Mouse (Mus musculus) forebrain, embryonic 14.5 days (tissue): ENCODE measurements around the gene Sh3bgrl2. TPM values are rescaled to one million over a fixed set of nuclear protein-coding genes. Genes with fewer than 3 reads are reported as not detected.
A peak's percentile ranks its signal among the peaks of the same experiment; 100 is the strongest.

ENCODE experiments used
- ATAC-seq: fragments of 200-750 bp; cut with Nextera tagmentation; 2 replicates; pipeline ENCODE4 v1.8.0; 2017; ENCODE audit warnings: mild to moderate bottlenecking, moderate library complexity
- DNase-seq: peaks from one replicate; pipeline ENCODE4 v3.0.0-alpha.2; 2015; ENCODE audit warnings: low spot score
- H3K27ac ChIP-seq: fragments of 300-500 bp; sonication (generic); 2 replicates; pipeline ENCODE4 v1.5.1; 2014; ENCODE audit warnings: low read depth, mild to moderate bottlenecking, control low read depth, low read length, moderate library complexity
- H3K27me3 ChIP-seq: fragments of 300-500 bp; sonication (generic); replicated peaks from 2 replicates; pipeline ENCODE4 v1.6.1; 2014; ENCODE audit warnings: low read length, control low read depth, mixed read lengths; ENCODE audit not compliant: control insufficient read depth, insufficient read depth
- H3K36me3 ChIP-seq: fragments of 300-500 bp; sonication (generic); 2 replicates; pipeline ENCODE4 v1.6.1; 2014; ENCODE audit warnings: low read length, control low read depth; ENCODE audit not compliant: control insufficient read depth, insufficient read depth
- H3K4me1 ChIP-seq: fragments of 300-500 bp; sonication (generic); 2 replicates; pipeline ENCODE4 v1.6.1; 2014; ENCODE audit warnings: antibody characterized with exemption, low read length, control low read depth; ENCODE audit not compliant: control insufficient read depth, insufficient read depth
- H3K4me2 ChIP-seq: fragments of 300-500 bp; sonication (generic); 2 replicates; pipeline ENCODE4 v1.6.1; 2014; ENCODE audit warnings: mild to moderate bottlenecking, control low read depth, low read length
- H3K4me3 ChIP-seq: fragments of 300-500 bp; sonication (generic); 2 replicates; pipeline ENCODE4 v1.5.1; 2014; ENCODE audit warnings: low read depth, low read length, control low read depth
- H3K9ac ChIP-seq: fragments of 300-500 bp; sonication (generic); 2 replicates; pipeline ENCODE4 v1.6.1; 2014; ENCODE audit warnings: mild to moderate bottlenecking, low read length, control low read depth, moderate library complexity
- H3K9me3 ChIP-seq: fragments of 300-500 bp; sonication (generic); replicated peaks from 2 replicates; pipeline ENCODE4 v1.6.1; 2016; ENCODE audit warnings: low read length, control low read depth, mixed read lengths; ENCODE audit not compliant: control insufficient read depth
- WGBS: fragments of 180-500 bp; shearing (Covaris S2); extraction: QIAGEN DNeasy Blood & Tissue Kit; methylation state at CpG from one replicate; pipeline ENCODE4 v1.1.7; 2014; 5-methylcytosine and 5-hydroxymethylcytosine counted together
- polyA plus RNA-seq: library from polyadenylated mRNA; unstranded; fragments of >200 nt; fragmentation: Nextera tagmentation; extraction: Ambion mirVana; gene quantifications from 2 replicates; pipeline ENCODE4 v1.2.1, GENCODE M21; 2014

The Sh3bgrl2 gene
- polyA plus RNA-seq, 1 experiment from 2014 or later: 26.3 TPM

DNA sequence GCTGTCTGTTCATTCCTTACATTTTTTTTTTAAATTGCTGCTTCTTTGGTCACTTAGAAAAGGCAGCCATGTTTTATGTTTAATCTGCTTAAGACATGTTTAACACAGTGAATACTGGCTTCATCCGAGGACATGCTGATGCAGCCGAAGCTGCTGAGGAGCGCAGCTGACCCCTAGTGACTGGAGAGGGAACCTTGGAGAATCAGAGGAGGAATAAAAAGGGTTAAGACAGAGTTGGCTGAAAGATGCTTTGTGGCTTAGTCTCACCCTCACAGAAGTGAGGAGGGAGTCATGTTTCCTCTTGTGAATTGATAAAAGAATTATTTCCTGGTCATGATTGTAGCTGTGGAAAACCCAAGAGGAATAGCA is 28.5 kb downstream of the Sh3bgrl2 start:
- ATAC-seq: peak; percentile 74
- H3K27ac ChIP-seq: no peak overlapping the region

DNA sequence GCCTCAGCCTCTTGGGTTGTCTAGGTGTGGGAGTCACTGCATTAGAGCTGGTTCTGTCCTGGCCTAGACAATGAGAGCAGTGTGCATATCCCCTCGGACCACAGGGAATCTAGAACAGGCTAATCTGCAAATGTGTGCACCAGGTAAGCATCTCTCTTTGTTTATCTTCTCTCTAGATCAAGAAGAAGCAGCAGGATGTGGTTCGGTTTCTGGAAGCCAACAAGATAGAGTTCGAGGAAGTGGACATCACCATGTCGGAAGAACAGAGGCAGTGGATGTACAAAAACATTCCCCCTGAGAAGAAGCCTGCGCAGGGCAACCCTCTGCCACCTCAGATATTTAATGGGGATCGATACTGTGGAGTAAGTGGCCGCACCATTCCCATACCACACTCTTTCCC is 29.1 kb downstream of the Sh3bgrl2 start:
- Histone ChIP-seq H3K27me3 (no peaks in the 10 kb centered on the region), H3K27ac (no peak overlapping the region), H3K4me1 (peaks cover 4% of the 10 kb centered on the region), H3K9me3 (no peaks in the 10 kb centered on the region), H3K36me3 (no peaks in the 10 kb centered on the region), H3K4me2 (no peak overlapping the region), H3K9ac (peak overlapping the region; percentile 17; the same call in 1 of the 2 replicates), H3K4me3 (no peak overlapping the region)
- DNase-seq (no peak), ATAC-seq (no peak)
- 85% methylated on average over 7 of the region's 7 CpGs for WGBS

More for the DNA sequence above, 28.5 kb downstream of the Sh3bgrl2 start:
- Histone ChIP-seq H3K9me3 (no peaks in the 10 kb centered on the region), H3K27me3 (no peaks in the 10 kb centered on the region), H3K4me3 (no peak overlapping the region), H3K4me1 (peaks cover 4% of the 10 kb centered on the region), H3K4me2 (no peak overlapping the region), H3K9ac (no peak overlapping the region), H3K36me3 (no peaks in the 10 kb centered on the region)
- peak; percentile 75 for DNase-seq
- 28% methylated on average over 3 of the region's 3 CpGs for WGBS

DNA sequence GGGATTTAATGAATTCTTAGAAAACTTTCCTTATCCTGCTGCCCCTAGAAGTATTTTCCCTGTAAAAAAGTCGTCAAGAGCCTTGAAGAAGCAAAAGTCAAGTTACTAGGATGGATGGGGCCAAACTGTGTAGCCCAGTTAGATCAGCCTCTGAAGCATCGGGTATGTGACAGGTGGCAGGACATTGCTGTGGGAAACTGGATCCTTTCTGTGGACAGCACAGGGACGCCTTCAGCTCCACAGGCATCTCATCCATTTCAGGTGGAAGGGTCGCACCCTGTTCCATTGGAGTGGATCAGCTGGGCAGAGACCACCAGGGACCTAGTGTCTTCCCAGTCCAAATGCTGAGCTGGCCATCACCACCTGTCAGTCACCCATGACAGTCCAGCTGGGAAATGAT is 30.9 kb downstream of the Sh3bgrl2 start:
- Histone ChIP-seq H3K4me1 (peaks cover 4% of the 10 kb centered on the region), H3K27me3 (no peaks in the 10 kb centered on the region), H3K4me2 (no peak overlapping the region), H3K9me3 (no peaks in the 10 kb centered on the region), H3K27ac (no peak overlapping the region), H3K36me3 (no peaks in the 10 kb centered on the region), H3K4me3 (no peak overlapping the region), H3K9ac (no peak overlapping the region)
- WGBS: 80% methylated on average over 4 of the region's 4 CpGs
- DNase-seq (no peak), ATAC-seq (no peak)

DNA sequence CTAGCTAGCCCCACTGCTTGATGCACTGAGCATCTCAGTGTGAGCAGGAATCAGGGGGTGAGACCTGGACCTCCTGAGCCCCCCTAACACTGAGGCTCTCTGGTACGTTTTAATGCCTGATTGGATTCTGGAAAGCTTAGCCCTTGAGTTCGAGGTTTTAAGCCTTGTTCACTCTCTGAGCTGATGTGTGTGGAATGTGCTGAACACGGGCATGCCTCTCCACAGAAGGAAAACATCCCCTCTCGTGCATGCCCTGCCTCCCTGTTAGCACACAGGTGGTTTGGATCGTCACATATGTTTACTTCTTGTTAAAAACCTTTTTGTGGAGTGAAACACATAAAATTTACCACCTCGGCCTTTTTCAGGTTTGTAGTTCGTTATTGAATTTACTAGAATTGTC is 34.6 kb downstream of the Sh3bgrl2 start:
- no peak for ATAC-seq
- H3K27ac ChIP-seq: no peak overlapping the region
- H3K36me3 ChIP-seq: no peaks in the 10 kb centered on the region
- H3K27me3 ChIP-seq: no peaks in the 10 kb centered on the region
- WGBS: 73% methylated on average over 7 of the region's 7 CpGs
- H3K9me3 ChIP-seq: no peaks in the 10 kb centered on the region
- no peak overlapping the region for H3K4me3 ChIP-seq
- no peak overlapping the region for H3K9ac ChIP-seq
- H3K4me1 ChIP-seq: no peaks in the 10 kb centered on the region
- no peak for DNase-seq
- no peak overlapping the region for H3K4me2 ChIP-seq

DNA sequence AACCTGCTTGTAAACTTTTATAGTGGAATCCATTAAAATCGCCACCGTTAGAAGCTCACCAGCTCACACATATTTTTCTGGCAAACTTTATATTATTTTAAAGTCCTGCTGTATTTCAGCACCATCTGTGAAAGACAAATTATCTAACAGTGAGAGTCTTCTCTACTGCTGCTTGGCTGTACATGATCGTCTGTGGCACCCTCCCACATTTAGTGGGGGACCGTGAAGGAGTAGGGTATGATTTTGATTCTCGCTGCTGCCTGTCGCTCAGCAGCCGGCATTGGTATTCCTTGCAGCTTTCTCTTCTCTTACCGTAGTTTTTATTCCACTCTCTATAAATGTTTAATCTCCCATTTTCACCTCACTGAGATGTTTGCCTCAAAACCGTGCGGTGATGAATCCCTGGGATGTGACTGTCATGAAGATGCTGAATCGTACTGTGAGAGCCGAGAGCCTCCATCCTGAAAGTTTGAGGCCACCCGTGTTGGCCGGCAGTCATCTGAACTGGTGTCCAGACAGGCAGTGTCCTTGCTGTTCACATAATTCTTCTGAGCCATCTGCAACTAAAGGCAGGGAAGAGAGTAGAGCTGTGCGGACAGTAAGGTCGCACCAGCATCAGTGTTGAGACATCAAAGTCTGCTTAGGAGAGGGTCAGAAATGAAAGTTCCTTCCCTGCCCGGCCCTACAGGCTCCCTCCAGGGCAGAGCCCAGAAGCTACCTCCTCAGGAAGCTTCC is 38.4 kb downstream of the Sh3bgrl2 start:
- WGBS: 91% methylated on average over 17 of the region's 17 CpGs
- Histone ChIP-seq H3K9ac (no peak overlapping the region), H3K9me3 (no peaks in the 10 kb centered on the region), H3K4me2 (no peak overlapping the region), H3K27me3 (no peaks in the 10 kb centered on the region), H3K4me1 (no peaks in the 10 kb centered on the region), H3K27ac (no peak overlapping the region), H3K4me3 (no peak overlapping the region), H3K36me3 (no peaks in the 10 kb centered on the region)
- no peak for ATAC-seq
- no peak for DNase-seq

DNA sequence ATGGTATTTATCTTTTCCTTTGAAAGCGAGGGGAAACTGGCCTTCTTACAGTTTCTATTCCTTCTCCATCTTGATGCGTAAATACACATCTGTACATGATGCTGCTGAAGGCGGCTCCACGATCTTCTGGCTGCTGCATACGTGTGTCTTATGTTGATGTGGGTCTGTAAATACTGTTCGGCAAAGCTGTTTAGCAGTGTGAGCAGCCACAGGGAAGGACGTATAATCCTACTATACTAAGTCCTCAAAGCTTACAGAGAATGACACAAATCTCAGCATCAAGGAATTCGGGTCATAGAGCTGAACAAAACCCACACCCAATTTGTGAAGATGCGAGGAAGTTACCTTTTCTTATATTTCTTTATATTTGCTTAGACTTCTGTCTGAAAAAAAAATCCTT is 39.0 kb downstream of the Sh3bgrl2 start:
- 89% methylated on average over 9 of the region's 9 CpGs for WGBS
- H3K9ac ChIP-seq: no peak overlapping the region
- H3K27ac ChIP-seq: no peak overlapping the region
- H3K4me1 ChIP-seq: no peaks in the 10 kb centered on the region
- DNase-seq: no peak
- no peak for ATAC-seq
- no peak overlapping the region for H3K4me3 ChIP-seq
- H3K9me3 ChIP-seq: no peaks in the 10 kb centered on the region
- H3K36me3 ChIP-seq: no peaks in the 10 kb centered on the region
- H3K27me3 ChIP-seq: no peaks in the 10 kb centered on the region
- no peak overlapping the region for H3K4me2 ChIP-seq

DNA sequence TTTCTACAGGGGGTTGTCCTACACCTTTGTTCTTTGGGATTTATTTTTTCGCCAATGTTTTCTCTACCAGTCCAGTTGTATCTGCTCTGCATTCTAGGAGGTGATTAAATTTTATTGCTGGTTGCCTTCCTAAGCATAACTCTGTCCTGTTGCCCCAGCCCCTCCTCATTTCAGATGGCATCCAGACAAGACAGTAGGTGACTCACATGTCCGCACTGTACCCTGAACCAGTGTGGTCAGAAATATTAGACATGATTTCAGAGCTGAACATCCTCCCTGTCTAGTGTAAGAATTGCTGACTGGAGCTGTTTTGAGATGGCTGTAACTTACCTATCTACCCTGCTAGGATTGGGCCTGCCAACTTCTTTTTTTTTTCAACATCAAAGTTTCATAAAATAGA is 40.9 kb downstream of the Sh3bgrl2 start:
- no peak overlapping the region for H3K9ac ChIP-seq
- H3K4me2 ChIP-seq: no peak overlapping the region
- no peak overlapping the region for H3K4me3 ChIP-seq
- DNase-seq (no peak), ATAC-seq (no peak)
- no peaks in the 10 kb centered on the region for H3K27me3 ChIP-seq
- 90% methylated on average over 2 of the region's 2 CpGs for WGBS
- no peak overlapping the region for H3K27ac ChIP-seq
- no peaks in the 10 kb centered on the region for H3K36me3 ChIP-seq
- no peaks in the 10 kb centered on the region for H3K4me1 ChIP-seq
- no peaks in the 10 kb centered on the region for H3K9me3 ChIP-seq

DNA sequence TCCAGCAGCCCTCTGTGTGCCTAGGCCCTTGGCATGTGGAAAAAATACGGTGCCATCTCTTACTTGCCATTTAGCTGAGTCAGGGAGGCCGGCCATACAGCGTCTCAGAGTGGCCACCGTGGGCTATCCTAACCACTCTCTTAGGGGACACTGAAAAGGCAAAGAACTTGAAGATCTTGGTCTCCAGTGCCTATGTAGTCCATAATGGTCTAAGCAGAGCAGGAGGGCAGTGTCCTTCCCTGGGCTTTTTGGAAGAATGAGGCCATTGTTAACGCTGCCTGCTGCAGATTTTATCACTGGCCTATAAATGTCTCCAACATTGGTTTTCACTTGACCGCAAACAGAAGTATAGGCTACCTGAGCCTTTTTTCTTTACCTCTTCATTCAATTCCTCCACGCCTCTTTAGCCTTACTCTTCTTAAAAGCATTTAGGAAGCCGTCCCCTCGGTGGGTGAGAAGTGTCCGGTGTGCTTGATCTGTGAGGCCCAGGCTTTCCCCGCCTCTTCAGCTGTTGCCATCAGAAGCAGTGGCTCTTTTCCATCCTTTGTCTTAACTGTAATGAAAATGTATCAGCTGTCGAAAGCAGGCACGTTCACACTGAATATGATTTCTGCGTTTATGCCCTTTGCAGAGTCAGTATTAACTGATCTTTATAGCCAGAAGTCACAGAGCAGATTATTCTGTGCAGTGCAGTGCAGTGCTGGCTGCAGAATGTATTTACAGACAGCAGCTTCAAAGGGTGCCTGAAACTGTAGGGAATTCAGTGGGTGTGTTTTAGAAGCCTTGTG is 41.7 kb downstream of the Sh3bgrl2 start:
- Histone ChIP-seq H3K4me3 (no peak overlapping the region), H3K27ac (peak overlapping the region; percentile 2; the same call in 1 of the 2 replicates), H3K36me3 (no peaks in the 10 kb centered on the region), H3K4me1 (no peaks in the 10 kb centered on the region), H3K9ac (no peak overlapping the region), H3K9me3 (no peaks in the 10 kb centered on the region), H3K4me2 (no peak overlapping the region), H3K27me3 (no peaks in the 10 kb centered on the region)
- DNase-seq: peak; percentile 54
- ATAC-seq: peak; percentile 66
- WGBS: 56% methylated on average over 14 of the region's 14 CpGs

DNA sequence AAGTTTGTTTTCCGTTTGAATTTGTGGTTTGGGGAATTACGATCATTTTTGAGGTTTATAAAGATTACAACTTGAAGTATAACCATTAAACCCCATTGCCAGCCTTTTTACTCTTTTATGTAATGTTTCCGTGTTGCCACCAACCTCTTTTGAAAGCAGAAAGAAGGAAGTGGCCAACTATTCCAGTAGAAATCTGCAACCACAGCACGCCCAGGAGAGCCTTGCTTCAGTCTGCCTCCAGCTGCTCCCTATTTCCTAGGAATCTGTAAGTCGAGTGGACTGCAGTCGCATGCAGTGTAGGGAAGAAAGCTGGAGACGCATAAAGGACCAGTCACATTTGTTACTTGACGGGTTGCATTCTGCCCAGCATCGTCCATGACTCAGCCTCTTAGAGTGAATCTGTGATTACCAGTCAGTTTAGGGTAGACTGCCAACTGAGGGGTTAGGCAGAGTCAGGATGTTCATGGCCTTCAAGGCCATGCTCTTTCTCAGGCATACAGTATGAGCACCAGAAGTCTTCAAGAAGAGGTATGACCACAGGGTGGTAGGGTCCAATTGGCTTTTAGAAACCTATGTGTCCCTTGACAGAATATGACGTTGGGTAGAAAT is 43.8 kb downstream of the Sh3bgrl2 start:
- ATAC-seq: no peak
- Histone ChIP-seq H3K4me1 (no peaks in the 10 kb centered on the region), H3K36me3 (no peaks in the 10 kb centered on the region), H3K4me3 (no peak overlapping the region), H3K9ac (no peak overlapping the region), H3K27me3 (no peaks in the 10 kb centered on the region), H3K9me3 (no peaks in the 10 kb centered on the region), H3K4me2 (no peak overlapping the region), H3K27ac (no peak overlapping the region)
- DNase-seq: no peak
- 91% methylated on average over 10 of the region's 10 CpGs for WGBS
